Mouse (Mus musculus) hindbrain, embryonic 12.5 days (tissue): ENCODE results near the gene Ovol2. TPM values are rescaled to one million over a fixed set of nuclear protein-coding genes. Genes with fewer than 3 reads are reported as not detected.

ENCODE experiments used
- ATAC-seq: fragments of 200-750 bp; cut with Nextera tagmentation; 2 replicates; pipeline ENCODE4 v1.8.0; 2017; ENCODE audit warnings: moderate TSS enrichment; ENCODE audit not compliant: low FRiP score
- H3K27ac ChIP-seq: fragments of 300-500 bp; sonication (generic); 2 replicates; pipeline ENCODE4 v1.5.1; 2016; ENCODE audit warnings: mild to moderate bottlenecking
- H3K27me3 ChIP-seq: fragments of 300-500 bp; sonication (generic); 2 replicates; pipeline ENCODE4 v1.6.1; 2016; ENCODE audit warnings: mild to moderate bottlenecking
- H3K36me3 ChIP-seq: fragments of 300-500 bp; sonication (generic); 2 replicates; pipeline ENCODE4 v1.6.1; 2016; ENCODE audit warnings: mild to moderate bottlenecking
- H3K4me1 ChIP-seq: fragments of 300-500 bp; sonication (generic); 2 replicates; pipeline ENCODE4 v1.6.1; 2016
- H3K4me2 ChIP-seq: fragments of 300-500 bp; sonication (generic); replicated peaks from 2 replicates; pipeline ENCODE4 v1.6.1; 2016; ENCODE audit warnings: mild to moderate bottlenecking
- H3K4me3 ChIP-seq: fragments of 300-500 bp; sonication (generic); 2 replicates; pipeline ENCODE4 v1.5.1; 2016; ENCODE audit warnings: mild to moderate bottlenecking
- H3K9ac ChIP-seq: fragments of 300-500 bp; sonication (generic); 2 replicates; pipeline ENCODE4 v1.6.1; 2016; ENCODE audit warnings: mild to moderate bottlenecking, moderate library complexity
- H3K9me3 ChIP-seq: fragments of 300-500 bp; sonication (generic); replicated peaks from 2 replicates; pipeline ENCODE4 v1.6.1; 2016; ENCODE audit warnings: mild to moderate bottlenecking
- WGBS: fragments of 180-500 bp; shearing (Covaris S2); methylation state at CpG from one replicate; pipeline ENCODE4 v1.1.7; 2016; 5-methylcytosine and 5-hydroxymethylcytosine counted together
- polyA plus RNA-seq: library from polyadenylated mRNA; unstranded; fragments of >200 nt; fragmentation: Nextera tagmentation; extraction: Ambion mirVana; gene quantifications from 2 replicates; pipeline ENCODE4 v1.2.1, GENCODE M21; 2016

Ovol2 gene
- polyA plus RNA-seq, 1 experiment from 2014 or later: 1.3 TPM

- no peaks in the 10 kb centered on the region for H3K27me3 ChIP-seq
These were observed 69.1 kb downstream of the Ovol2 start for GRCm38 (mm10) chr2:144262837-144263236.

More at GRCm38 (mm10) chr2:144262837-144263236, 69.1 kb downstream of the Ovol2 start:
- WGBS: 85% methylated on average over 2 of the region's 2 CpGs
- Histone ChIP-seq H3K27ac (no peak overlapping the region), H3K9me3 (no peaks in the 10 kb centered on the region), H3K4me2 (no peak overlapping the region), H3K36me3 (peaks cover 22% of the 10 kb centered on the region), H3K9ac (no peak overlapping the region), H3K4me3 (no peak overlapping the region), H3K4me1 (peaks cover 9% of the 10 kb centered on the region)
- no peak for ATAC-seq

Other genes starting within 250 kb of the Ovol2 start
- 15.4 and 16.2 TPM in 2 replicates for gene Mgme1, start 61.5 kb downstream of the Ovol2 start, polyA plus RNA-seq
- 93.0 and 97.0 TPM in 2 replicates for gene Snx5, start 61.2 kb downstream of the Ovol2 start, polyA plus RNA-seq
- 37.7 and 40.7 TPM in 2 replicates for gene Kat14, start 36.8 kb upstream of the Ovol2 start, polyA plus RNA-seq
- 1.1 and 2.3 TPM in 2 replicates for gene Pet117, start 36.9 kb upstream of the Ovol2 start, polyA plus RNA-seq
- 5.4 and 5.8 TPM in 2 replicates for gene Dzank1, start 195.3 kb upstream of the Ovol2 start, polyA plus RNA-seq
- 35.4 and 38.5 TPM in 2 replicates for gene Polr3f, start 195.6 kb upstream of the Ovol2 start, polyA plus RNA-seq
- 54.4 and 60.0 TPM in 2 replicates for gene Rbbp9, start 218.7 kb upstream of the Ovol2 start, polyA plus RNA-seq
- gene Sec23b, start 224.1 kb upstream of the Ovol2 start, polyA plus RNA-seq: 96.5 and 101 TPM in 2 replicates